ENCODE assay signal across 22 mouse cellular contexts in genomic region chr10:115976345-115976744, GRCm38 (mm10). TPM values are rescaled to one million over a fixed set of nuclear protein-coding genes. Genes with fewer than 3 reads are reported as not detected.
DNase-seq lines count a peak whose midpoint lies in the region; ATAC-seq and TF ChIP-seq lines count a peak whose summit lies in the region.
"Had no signal": no experiment of that assay in that cellular context is flagged by ENCODE, and none has a peak within 500 bp of the region (broad histone marks: within the 10 kb centered on the region; RNA-seq: fewer than 3 reads in every experiment).

No protein-coding gene starts in this region.

- peak; percentile 45 for ATAC-seq in forebrain, embryonic 16.5 days
- no peak for ATAC-seq in forebrain, embryonic 13.5 days
- ATAC-seq: activated CD4-positive, CD25-positive, alpha-beta regulatory T cell, adult 4 months; CD4-positive, CD25-positive, alpha-beta regulatory T cell, adult 4 months; intestine, embryonic 15.5 days; Patski had no signal

- no peak overlapping the region for H3K4me2 ChIP-seq in forebrain, embryonic 16.5 days (ENCODE audit: low read length)
- no peak overlapping the region for H3K4me2 ChIP-seq in forebrain, embryonic 13.5 days
- H3K4me2 ChIP-seq: heart, embryonic 11.5 days; heart, embryonic 15.5 days; hindbrain, embryonic 14.5 days; intestine, embryonic 15.5 days had no signal

- H3K36me3 ChIP-seq in forebrain, embryonic 16.5 days (ENCODE audit: control insufficient read depth, insufficient read depth) = no peaks in the 10 kb centered on the region
- no peaks in the 10 kb centered on the region for H3K36me3 ChIP-seq in forebrain, embryonic 13.5 days (ENCODE audit: poor library complexity, severe bottlenecking)
- H3K36me3 ChIP-seq: G1E; heart, embryonic 15.5 days; intestine, embryonic 15.5 days had no signal

- TF ChIP-seq CTCF in brain, embryonic 14.5 days (IDR thresholded peaks at IDR 0.05; ENCODE audit: borderline replicate concordance, extremely low read depth, insufficient read depth, insufficient read length) = no peak

- TF ChIP-seq POLR2A in brain, embryonic 14.5 days (IDR thresholded peaks at IDR 0.05; ENCODE audit: borderline replicate concordance, extremely low read depth, insufficient read depth, insufficient read length, poor library complexity, severe bottlenecking) = no peak

- H3K9ac ChIP-seq in forebrain, embryonic 16.5 days (replicated peaks; ENCODE audit: low read depth, low read length) = no peak overlapping the region
- no peak overlapping the region for H3K9ac ChIP-seq in forebrain, embryonic 13.5 days
- H3K9ac ChIP-seq: heart, embryonic 15.5 days; hindbrain, embryonic 14.5 days; intestine, embryonic 15.5 days had no signal

- no peaks in the 10 kb centered on the region for H3K27me3 ChIP-seq in forebrain, embryonic 16.5 days (replicated peaks; ENCODE audit: control insufficient read depth, insufficient read depth, low read length)
- no peaks in the 10 kb centered on the region for H3K27me3 ChIP-seq in forebrain, embryonic 13.5 days
- H3K27me3 ChIP-seq: heart, embryonic 15.5 days; intestine, embryonic 15.5 days had no signal

- 47% methylated on average over 7 of the region's 7 CpGs for WGBS in forebrain, embryonic 16.5 days
- 71% methylated on average over 7 of the region's 7 CpGs for WGBS in forebrain, embryonic 13.5 days

- H3K27ac ChIP-seq in forebrain, embryonic 16.5 days (ENCODE audit: low read length) = no peak overlapping the region
- no peak overlapping the region for H3K27ac ChIP-seq in forebrain, embryonic 13.5 days
- H3K27ac ChIP-seq: heart, adult 2 months; heart, embryonic 15.5 days; hindbrain, embryonic 14.5 days; intestine, embryonic 15.5 days had no signal

- no peaks in the 10 kb centered on the region for H3K9me3 ChIP-seq in forebrain, embryonic 16.5 days (ENCODE audit: control insufficient read depth, low read length)
- H3K9me3 ChIP-seq in forebrain, embryonic 13.5 days (replicated peaks) = no peaks in the 10 kb centered on the region
- H3K9me3 ChIP-seq: heart, embryonic 15.5 days; intestine, embryonic 15.5 days had no signal

- no peak overlapping the region for H3K4me3 ChIP-seq in forebrain, embryonic 16.5 days (replicated peaks; ENCODE audit: low read length)
- H3K4me3 ChIP-seq in forebrain, embryonic 13.5 days = no peak overlapping the region
- H3K4me3 ChIP-seq: heart, adult 2 months; heart, embryonic 15.5 days; intestine, embryonic 15.5 days had no signal

- peak; percentile 36 for DNase-seq in 3T3-L1 (ENCODE audit: low read depth, low spot score)
- DNase-seq in brain, embryonic 14.5 days (ENCODE audit: low read depth) = peak; percentile 15
- peak; percentile 2 for DNase-seq in skeletal muscle tissue, adult 2 months (ENCODE audit: low read depth, low spot score)
- no peak for DNase-seq in layer of hippocampus, postnatal 25 days (ENCODE audit: extremely low spot score in 1 of 2, low spot score in 1 of 2)
- no peak for DNase-seq in adrenal gland, postnatal 4 days (ENCODE audit: low spot score in 2 of 2)
- DNase-seq: adrenal gland, postnatal 14 days; B cell, adult 2 months; cerebellum, adult 2 months; heart, adult 2 months; heart, postnatal 14 days; kidney, adult 18-20 months had no signal

- no peaks in the 10 kb centered on the region for H3K4me1 ChIP-seq in forebrain, embryonic 16.5 days (replicated peaks; ENCODE audit: control insufficient read depth, insufficient read depth, low read length)
- H3K4me1 ChIP-seq in forebrain, embryonic 13.5 days = no peaks in the 10 kb centered on the region
- H3K4me1 ChIP-seq: heart, embryonic 15.5 days; intestine, embryonic 15.5 days had no signal

RNA-seq across cellular contexts. Expression of gene Ptprr, which starts 41.7 kb away (rescaled TPM):
- 10.4 and 13.4 TPM in 2 replicates for polyA plus RNA-seq in forebrain, embryonic 16.5 days (2015; fragmentation: Nextera tagmentation; extraction: Ambion mirVana)
- 1.9 and 3.4 TPM in 2 replicates for polyA plus RNA-seq in forebrain, embryonic 13.5 days (2015; fragmentation: Nextera tagmentation; extraction: Ambion mirVana)
- polyA plus RNA-seq in brain, embryonic 14.5 days (2012; rRNA removed) = 5.5 and 9.2 TPM in 2 replicates
- total RNA-seq in layer of hippocampus, postnatal 25 days (2021) = 10 to 100 TPM; 15.6 to 20.0 TPM
- 10 to 100 TPM; 12.1 to 12.9 TPM for total RNA-seq in adrenal gland, postnatal 4 days (2021)
- total RNA-seq: hematopoietic stem cell, adult 5-6 weeks had no signal
- polyA plus RNA-seq: activated CD4-positive, CD25-positive, alpha-beta regulatory T cell, adult 4 months; G1E had no signal

Comparison
In these comparisons a context has a peak if more than half of its experiments do, and no peak if none do; other contexts are left out.
1. DNase-seq: peak in 3T3-L1 (single experiment), brain, embryonic 14.5 days (single experiment) and skeletal muscle tissue, adult 2 months (single experiment); none in layer of hippocampus, postnatal 25 days (0 of 2) and adrenal gland, postnatal 4 days (0 of 2).